Mouse (Mus musculus) bone marrow macrophage, adult 2 months (primary cell): Measurements from ENCODE around the gene Acot6.

Experiments
- CTCF ChIP-seq: IDR thresholded peaks from 2 replicates; pipeline ENCODE4 v1.5.1; 2012; ENCODE audit warnings: low read depth, mild to moderate bottlenecking, low read length, moderate library complexity
- POLR2A ChIP-seq: IDR thresholded peaks from 2 replicates; pipeline ENCODE4 v1.6.1; 2012; ENCODE audit warnings: mild to moderate bottlenecking, low read depth, low read length, borderline replicate concordance

DNA sequence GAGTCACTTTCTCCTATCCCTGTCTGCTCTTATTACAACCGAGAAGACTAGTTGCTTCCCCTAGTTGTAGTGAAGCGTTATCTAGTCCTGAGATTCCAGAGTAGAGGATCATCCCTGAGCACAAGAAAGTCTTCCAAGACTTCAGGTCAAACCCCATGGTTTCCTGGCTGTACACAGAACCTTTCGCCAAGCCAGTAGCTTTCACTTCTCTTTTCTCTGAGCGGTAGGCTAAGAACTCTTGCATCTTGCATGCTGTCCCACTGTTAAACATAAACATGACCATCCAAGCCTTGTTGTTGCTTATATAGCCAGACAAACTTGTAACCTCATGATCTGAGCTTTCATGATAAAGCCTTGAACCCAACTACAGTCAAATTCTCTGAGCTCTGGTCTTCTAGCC, 10.4 kb downstream of the Acot6 start:
- TF ChIP-seq CTCF (no peak), POLR2A (no peak)
